8 mouse cellular contexts compared by ENCODE assay signal in the genomic region with DNA sequence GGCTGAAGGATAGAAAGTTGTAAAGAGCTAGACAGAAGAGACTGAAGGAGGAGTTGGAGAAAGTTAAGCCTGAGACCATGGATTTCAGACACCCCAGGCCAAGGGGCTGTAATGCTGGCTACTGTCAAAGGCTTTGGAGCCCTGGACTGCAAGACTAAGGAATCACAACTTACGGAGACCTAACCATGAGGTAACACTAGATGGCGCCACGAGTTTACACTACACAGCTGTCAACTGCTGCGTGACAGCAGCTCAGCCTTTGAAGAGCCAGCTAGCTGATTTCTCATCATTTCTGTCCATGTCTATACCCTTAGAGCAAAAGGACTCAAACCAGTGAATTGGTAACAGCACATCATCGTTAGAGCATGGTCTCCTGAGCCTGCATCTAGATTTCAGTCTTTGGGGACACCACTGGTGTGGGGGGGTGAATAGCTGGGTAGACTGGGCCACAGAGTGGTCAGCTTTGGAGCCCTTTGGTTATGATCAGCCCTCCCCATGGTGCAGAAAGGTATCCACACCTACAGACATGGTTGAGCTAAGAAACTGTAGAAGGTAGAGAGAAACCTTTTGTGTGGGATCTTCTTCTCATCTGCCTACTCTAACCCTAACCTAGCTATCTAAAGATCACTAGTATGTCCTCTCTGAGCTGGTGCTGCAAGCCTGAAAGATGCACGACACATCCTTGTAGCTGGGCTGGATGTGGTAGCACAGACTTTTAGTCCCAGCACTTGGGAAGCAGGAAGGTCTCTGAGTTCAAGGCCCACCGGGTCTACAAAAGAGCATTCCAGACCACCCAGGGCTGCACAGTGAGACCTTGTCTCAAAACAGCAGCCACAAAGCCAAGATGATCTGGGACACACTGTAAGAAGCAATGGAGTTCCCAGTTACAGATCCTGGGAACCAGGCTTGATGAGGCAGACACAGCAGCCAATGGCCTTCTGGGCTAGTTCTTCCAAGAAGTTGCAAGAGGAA. TPM values are rescaled to one million over a fixed set of nuclear protein-coding genes. Genes with fewer than 3 reads are reported as not detected.
DNase-seq lines count a peak whose midpoint lies in the region; ATAC-seq lines count a peak whose summit lies in the region.

No protein-coding gene starts in this region.

- H3K9ac ChIP-seq in hindbrain, embryonic 16.5 days (ENCODE audit: low read depth, low read length) = peak overlapping the region; percentile 18; the same call in 1 of the 2 replicates

- H3K4me1 ChIP-seq in hindbrain, embryonic 16.5 days (ENCODE audit: control insufficient read depth, insufficient read depth, low read depth, low read length) = no peaks in the 10 kb centered on the region

- no peak overlapping the region for H3K27ac ChIP-seq in hindbrain, embryonic 16.5 days (ENCODE audit: low read depth, low read length)

- ATAC-seq in hindbrain, embryonic 16.5 days = peak; percentile 89

- H3K9me3 ChIP-seq in hindbrain, embryonic 16.5 days (ENCODE audit: control insufficient read depth, low read length) = no peaks in the 10 kb centered on the region

- H3K36me3 ChIP-seq in hindbrain, embryonic 16.5 days (ENCODE audit: control insufficient read depth, insufficient read depth, low read length) = no peaks in the 10 kb centered on the region

- peaks cover 19% of the 10 kb centered on the region for H3K27me3 ChIP-seq in hindbrain, embryonic 16.5 days (replicated peaks; ENCODE audit: control insufficient read depth, insufficient read depth, low read length)

- no peak overlapping the region for H3K4me3 ChIP-seq in hindbrain, embryonic 16.5 days (ENCODE audit: low read length)

- DNase-seq in NIH3T3 (ENCODE audit: low read depth) = peak; percentile 95
- DNase-seq in cerebellum, postnatal 10 days = peak; percentile 87 to 89
- peak; percentile 59 to 85 for DNase-seq in frontal cortex, postnatal 14 days (ENCODE audit: low spot score in 2 of 2)
- DNase-seq in layer of hippocampus, postnatal 36 days = peak; percentile 68 to 83
- DNase-seq in lung, postnatal 36 days = peak; percentile 95
- peak; percentile 80 for DNase-seq in retina, postnatal 7 days (ENCODE audit: low read depth, low spot score)
- peak; percentile 89 for DNase-seq in thymus, postnatal 4 days

- WGBS in hindbrain, embryonic 16.5 days = 22% methylated on average over 7 of the region's 7 CpGs

- H3K4me2 ChIP-seq in hindbrain, embryonic 16.5 days (ENCODE audit: low read length) = no peak overlapping the region

RNA-seq across cellular contexts. Expression of gene Hs3st6, which starts 7.0 kb away (rescaled TPM):
- polyA plus RNA-seq in hindbrain, embryonic 16.5 days (2015; fragmentation: Nextera tagmentation; extraction: Ambion mirVana) = 0.23 and 0.32 TPM in 2 replicates
- not detected for total RNA-seq in layer of hippocampus, postnatal 36 days (2021)

RNA-seq across cellular contexts. Expression of gene Msrb1, which starts 9.4 kb away (rescaled TPM):
- 17.5 and 18.9 TPM in 2 replicates for polyA plus RNA-seq in hindbrain, embryonic 16.5 days (2015; fragmentation: Nextera tagmentation; extraction: Ambion mirVana)
- total RNA-seq in layer of hippocampus, postnatal 36 days (2021) = 10 to 100 TPM; 42.1 to 45.6 TPM

RNA-seq across cellular contexts. Expression of gene Rpl3l, which starts 18.2 kb away (rescaled TPM):
- 0.25 TPM in 1 of 2 replicates, not detected in the other for polyA plus RNA-seq in hindbrain, embryonic 16.5 days (2015; fragmentation: Nextera tagmentation; extraction: Ambion mirVana)
- total RNA-seq in layer of hippocampus, postnatal 36 days (2021) = under 1 TPM in 1 of 2 experiments, not detected in 1; 0.56 TPM

RNA-seq across cellular contexts. Expression of gene Ndufb10, which starts 21.5 kb away (rescaled TPM):
- 271 and 307 TPM in 2 replicates for polyA plus RNA-seq in hindbrain, embryonic 16.5 days (2015; fragmentation: Nextera tagmentation; extraction: Ambion mirVana)
- 100 to 1,000 TPM; 199 to 228 TPM for total RNA-seq in layer of hippocampus, postnatal 36 days (2021)

RNA-seq across cellular contexts. Expression of gene Rps2, which starts 27.9 kb away (rescaled TPM):
- polyA plus RNA-seq in hindbrain, embryonic 16.5 days (2015; fragmentation: Nextera tagmentation; extraction: Ambion mirVana) = 732 and 739 TPM in 2 replicates
- 100 to 1,000 TPM; 326 to 349 TPM for total RNA-seq in layer of hippocampus, postnatal 36 days (2021)
